Mouse (Mus musculus) midbrain, embryonic 16.5 days (tissue): ENCODE measurements around the gene Sik3. TPM values are rescaled to one million over a fixed set of nuclear protein-coding genes. Genes with fewer than 3 reads are reported as not detected.
A peak's percentile ranks its signal among the peaks of the same experiment; 100 is the strongest.
"Not testable (repeated sequence)": the region's sequence is repeated elsewhere in the genome, so short reads cannot be mapped to it uniquely, and the experiment has no call there.

Experiments used
- ATAC-seq: fragments of 200-750 bp; cut with Nextera tagmentation; 2 replicates; pipeline ENCODE4 v1.8.0; 2017; ENCODE audit warnings: moderate TSS enrichment
- H3K27ac ChIP-seq: fragments of 300-500 bp; sonication (generic); 2 replicates; pipeline ENCODE4 v1.5.1; 2014; ENCODE audit warnings: mild to moderate bottlenecking, low read length, mixed read lengths
- H3K27me3 ChIP-seq: fragments of 300-500 bp; sonication (generic); 2 replicates; pipeline ENCODE4 v1.6.1; 2014; ENCODE audit warnings: low read depth, low read length, mixed read lengths; ENCODE audit not compliant: control insufficient read depth, insufficient read depth
- H3K36me3 ChIP-seq: fragments of 300-500 bp; sonication (generic); 2 replicates; pipeline ENCODE4 v1.6.1; 2014; ENCODE audit warnings: mild to moderate bottlenecking, low read length, moderate library complexity, mixed read lengths; ENCODE audit not compliant: control insufficient read depth, insufficient read depth
- H3K4me1 ChIP-seq: fragments of 300-500 bp; sonication (generic); 2 replicates; pipeline ENCODE4 v1.6.1; 2014; ENCODE audit warnings: mild to moderate bottlenecking, low read length, mixed read lengths; ENCODE audit not compliant: control insufficient read depth, insufficient read depth
- H3K4me2 ChIP-seq: fragments of 300-500 bp; sonication (generic); 2 replicates; pipeline ENCODE4 v1.6.1; 2014; ENCODE audit warnings: mild to moderate bottlenecking, low read length, mixed read lengths
- H3K4me3 ChIP-seq: fragments of 300-500 bp; sonication (generic); 2 replicates; pipeline ENCODE4 v1.5.1; 2014; ENCODE audit warnings: low read depth, mild to moderate bottlenecking, low read length, moderate library complexity, mixed read lengths
- H3K9ac ChIP-seq: fragments of 300-500 bp; sonication (generic); 2 replicates; pipeline ENCODE4 v1.6.1; 2014; ENCODE audit warnings: low read depth, low read length, mixed read lengths
- H3K9me3 ChIP-seq: fragments of 300-500 bp; sonication (generic); replicated peaks from 2 replicates; pipeline ENCODE4 v1.6.1; 2014; ENCODE audit warnings: mild to moderate bottlenecking, low read length, mixed read lengths; ENCODE audit not compliant: control insufficient read depth, poor library complexity, severe bottlenecking
- WGBS: fragments of 180-500 bp; shearing (Covaris S2); extraction: QIAGEN DNeasy Blood & Tissue Kit; methylation state at CpG from one replicate; pipeline ENCODE4 v1.1.7; 2014; 5-methylcytosine and 5-hydroxymethylcytosine counted together
- polyA plus RNA-seq: library from polyadenylated mRNA; unstranded; fragments of >200 nt; fragmentation: Nextera tagmentation; extraction: Ambion mirVana; gene quantifications from 2 replicates; pipeline ENCODE4 v1.2.1, GENCODE M21; 2015

Sik3 gene
- polyA plus RNA-seq, 1 experiment from 2014 or later = 5.1 TPM

DNA sequence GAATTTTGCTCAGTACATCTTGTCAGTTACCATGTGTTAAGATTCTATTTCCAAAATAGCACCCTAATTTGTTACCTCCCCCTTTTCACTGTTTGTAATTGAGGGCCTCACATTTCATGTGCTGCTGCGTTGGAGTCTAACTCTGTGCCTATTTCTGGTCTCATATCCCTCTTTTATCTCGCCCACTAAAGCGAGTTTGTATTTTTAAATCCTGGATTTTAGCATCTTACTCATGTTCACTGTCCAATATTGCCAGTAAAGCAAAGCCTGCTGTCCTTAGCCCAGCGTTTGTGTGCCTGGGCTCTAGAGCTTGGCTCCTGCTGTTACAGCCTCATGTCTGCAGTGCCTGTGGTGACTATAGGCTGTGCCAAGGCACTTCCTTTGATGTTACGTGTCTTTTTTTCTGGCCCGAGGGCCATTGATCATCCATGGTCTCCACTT, 69.8 kb downstream of the Sik3 start:
- 0 out of 2 replicates have a peak overlapping the region, but pooled peaks have one; percentile 5 for H3K27ac ChIP-seq
- no peaks in the 10 kb centered on the region for H3K27me3 ChIP-seq
- no peak overlapping the region for H3K4me3 ChIP-seq
- 58% methylated on average over 6 of the region's 6 CpGs for WGBS
- no peak overlapping the region for H3K9ac ChIP-seq
- no peak for ATAC-seq
- no peaks in the 10 kb centered on the region for H3K36me3 ChIP-seq
- peaks cover 16% of the 10 kb centered on the region for H3K4me1 ChIP-seq
- no peak overlapping the region for H3K4me2 ChIP-seq
- H3K9me3 ChIP-seq = no peaks in the 10 kb centered on the region

DNA sequence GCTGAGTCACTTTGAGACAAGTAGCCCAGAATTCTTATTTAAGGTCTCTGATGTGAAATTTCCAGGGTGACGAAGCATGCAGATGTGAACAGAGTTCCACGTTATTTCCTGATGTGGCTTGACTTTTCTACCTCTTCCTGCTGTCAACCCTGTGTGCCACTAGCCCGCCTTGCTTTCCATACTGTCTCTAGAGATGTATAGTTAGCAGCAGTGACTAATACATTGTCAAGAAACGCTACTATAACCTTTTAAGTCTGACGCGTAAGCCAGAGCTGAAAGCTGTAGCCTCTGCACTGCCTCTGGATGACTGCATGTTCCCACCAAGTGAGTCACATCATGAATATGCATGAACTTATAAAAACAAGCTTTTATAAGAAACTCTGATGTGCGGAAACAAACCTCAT, 70.9 kb downstream of the Sik3 start:
- Histone ChIP-seq H3K4me1 (peaks cover 16% of the 10 kb centered on the region), H3K4me2 (no peak overlapping the region), H3K36me3 (no peaks in the 10 kb centered on the region), H3K9me3 (no peaks in the 10 kb centered on the region), H3K9ac (no peak overlapping the region), H3K4me3 (no peak overlapping the region), H3K27ac (no peak overlapping the region), H3K27me3 (no peaks in the 10 kb centered on the region)
- no peak for ATAC-seq
- WGBS = 68% methylated on average over 7 of the region's 7 CpGs

DNA sequence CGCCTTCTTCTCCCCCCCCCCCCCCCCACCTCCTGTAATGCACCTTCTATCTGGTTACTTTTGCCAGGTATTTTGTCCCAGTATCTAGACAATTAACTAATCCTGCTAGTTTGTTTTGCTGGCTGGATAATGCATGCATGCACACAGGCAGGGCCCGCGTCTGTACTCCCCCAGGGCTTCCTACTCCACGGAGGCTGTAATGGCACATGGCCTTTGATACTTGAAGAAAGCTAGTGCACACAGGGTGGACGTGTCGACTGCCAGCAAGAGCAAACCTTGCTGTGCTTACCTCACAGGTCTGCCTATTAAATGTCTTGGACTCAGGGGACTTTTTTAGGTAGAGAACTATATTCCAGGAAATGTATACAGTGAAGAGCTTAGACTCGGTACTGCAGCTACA, 73.3 kb downstream of the Sik3 start:
- WGBS = 57% methylated on average over 6 of the region's 7 CpGs
- Histone ChIP-seq H3K4me3 (no peak overlapping the region), H3K9ac (no peak overlapping the region), H3K4me1 (peaks cover 16% of the 10 kb centered on the region), H3K9me3 (no peaks in the 10 kb centered on the region), H3K4me2 (no peak overlapping the region), H3K27ac (no peak overlapping the region), H3K27me3 (no peaks in the 10 kb centered on the region), H3K36me3 (no peaks in the 10 kb centered on the region)
- no peak for ATAC-seq

- no peak overlapping the region for H3K4me3 ChIP-seq
- H3K27ac ChIP-seq = no peak overlapping the region
- 71% methylated on average over 3 of the region's 3 CpGs for WGBS
- ATAC-seq = no peak
- H3K27me3 ChIP-seq = no peaks in the 10 kb centered on the region
- no peaks in the 10 kb centered on the region for H3K9me3 ChIP-seq
- H3K4me1 ChIP-seq = peaks cover 15% of the 10 kb centered on the region
- no peak overlapping the region for H3K4me2 ChIP-seq
- no peaks in the 10 kb centered on the region for H3K36me3 ChIP-seq
- no peak overlapping the region for H3K9ac ChIP-seq
Measured at GRCm38 (mm10) chr9:46086826-46087225, 74.2 kb downstream of the Sik3 start.

DNA sequence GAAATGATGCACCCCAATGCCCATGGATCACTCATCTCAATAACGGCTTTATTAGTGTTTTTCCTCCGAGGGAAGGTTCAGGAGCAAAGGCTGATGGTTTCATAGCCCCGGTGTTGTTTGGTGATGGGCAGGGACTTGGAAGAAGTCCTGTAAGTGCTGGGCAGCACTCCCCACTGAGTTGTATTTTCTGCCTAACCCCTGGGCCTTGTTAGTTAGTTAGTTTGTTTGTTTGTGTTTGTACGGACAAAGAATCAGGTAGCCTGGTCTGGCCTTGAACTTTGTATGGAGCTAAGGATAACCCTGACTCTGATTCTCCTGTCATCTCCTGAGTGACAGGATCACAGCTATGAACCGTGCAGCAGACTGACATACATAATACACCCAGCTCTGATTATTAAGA, 74.8 kb downstream of the Sik3 start:
- Histone ChIP-seq H3K4me2 (no peak overlapping the region), H3K9me3 (no peaks in the 10 kb centered on the region), H3K4me3 (no peak overlapping the region), H3K27me3 (no peaks in the 10 kb centered on the region), H3K9ac (no peak overlapping the region), H3K36me3 (no peaks in the 10 kb centered on the region), H3K27ac (no peak overlapping the region), H3K4me1 (peaks cover 9% of the 10 kb centered on the region)
- ATAC-seq = no peak
- WGBS = 84% methylated on average over 5 of the region's 5 CpGs

- H3K4me3 ChIP-seq = no peak overlapping the region
- H3K4me2 ChIP-seq = no peak overlapping the region
- ATAC-seq = no peak
- no peaks in the 10 kb centered on the region for H3K36me3 ChIP-seq
- H3K27ac ChIP-seq = no peak overlapping the region
- H3K9ac ChIP-seq = no peak overlapping the region
- no peaks in the 10 kb centered on the region for H3K27me3 ChIP-seq
- WGBS = 89% methylated on average over 10 of the region's 10 CpGs
- H3K9me3 ChIP-seq = no peaks in the 10 kb centered on the region
- H3K4me1 ChIP-seq = peaks cover 5% of the 10 kb centered on the region; the same call in 1 of the 2 replicates
Measured at GRCm38 (mm10) chr9:46088722-46089121, 76.1 kb downstream of the Sik3 start.

DNA sequence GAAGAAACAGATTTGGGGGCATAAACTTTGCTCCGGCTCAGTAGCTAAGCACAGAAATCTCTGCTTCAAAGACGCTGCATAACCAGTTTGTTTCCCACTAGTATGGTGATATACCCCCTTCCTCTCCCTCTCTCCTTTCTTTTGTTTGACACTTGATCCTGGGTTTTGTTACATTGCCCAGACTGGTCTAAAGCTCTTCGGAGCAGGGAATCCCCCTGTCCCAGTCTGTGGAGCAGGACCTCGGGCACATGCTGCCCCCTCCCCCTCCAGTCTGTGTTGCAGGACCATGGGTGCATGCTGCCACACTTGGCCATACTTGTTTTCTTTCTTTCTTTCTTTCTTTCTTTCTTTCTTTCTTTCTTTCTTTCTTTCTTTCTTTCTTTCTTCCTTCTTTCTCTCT, 77.4 kb downstream of the Sik3 start:
- Histone ChIP-seq H3K9me3 (no peaks in the 10 kb centered on the region), H3K27me3 (no peaks in the 10 kb centered on the region), H3K27ac (no peak overlapping the region), H3K4me3 (no peak overlapping the region), H3K4me2 (no peak overlapping the region), H3K9ac (no peak overlapping the region), H3K4me1 (peaks cover 5% of the 10 kb centered on the region; the same call in 1 of the 2 replicates), H3K36me3 (no peaks in the 10 kb centered on the region)
- no peak for ATAC-seq
- 12% methylated on average over 4 of the region's 4 CpGs for WGBS

GRCm38 (mm10) chr9:46091157-46091556, 78.5 kb downstream of the Sik3 start:
- not testable (repeated sequence) for H3K36me3 ChIP-seq
- WGBS = 88% methylated on average over 1 of the region's 1 CpGs

GRCm38 (mm10) chr9:46092633-46093032, 80.0 kb downstream of the Sik3 start:
- Histone ChIP-seq H3K27ac (no peak overlapping the region), H3K9ac (no peak overlapping the region), H3K4me1 (no peaks in the 10 kb centered on the region), H3K27me3 (no peaks in the 10 kb centered on the region), H3K4me2 (no peak overlapping the region), H3K9me3 (no peaks in the 10 kb centered on the region), H3K4me3 (no peak overlapping the region), H3K36me3 (no peaks in the 10 kb centered on the region)
- 92% methylated on average over 6 of the region's 6 CpGs for WGBS
- ATAC-seq = no peak

More at GRCm38 (mm10) chr9:46091157-46091556, 78.5 kb downstream of the Sik3 start:
- H3K4me2 ChIP-seq, H3K27me3 ChIP-seq, H3K27ac ChIP-seq, H3K9ac ChIP-seq, H3K9me3 ChIP-seq, ATAC-seq, H3K4me3 ChIP-seq, H3K4me1 ChIP-seq: not testable (repeated sequence)
